Mouse (Mus musculus): ENCODE results near the gene Accs. TPM values are rescaled to one million over a fixed set of nuclear protein-coding genes. Genes with fewer than 3 reads are reported as not detected.

Accs gene
- polyA plus RNA-seq, 1 experiment from 2014 or later = 7.2 TPM

GRCm38 (mm10) chr2:93838931-93839330, 10.8 kb downstream of the Accs start:
- H3K9ac ChIP-seq (ENCODE audit: low read length) = no peak overlapping the region
- H3K4me2 ChIP-seq (ENCODE audit: low read depth, low read length) = no peak overlapping the region
- H3K36me3 ChIP-seq (ENCODE audit: control insufficient read depth, insufficient read depth, low read length) = peaks cover 16% of the 10 kb centered on the region
- no peak for ATAC-seq (ENCODE audit: insufficient read depth, low FRiP score)
- 88% methylated on average over 4 of the region's 4 CpGs for WGBS
- no peak overlapping the region for H3K27ac ChIP-seq (ENCODE audit: low read length)
- no peak overlapping the region for H3K4me3 ChIP-seq (replicated peaks; ENCODE audit: low read length)
- H3K27me3 ChIP-seq (ENCODE audit: control insufficient read depth, insufficient read depth, low read length) = no peaks in the 10 kb centered on the region
- H3K4me1 ChIP-seq (ENCODE audit: control insufficient read depth, insufficient read depth, low read length) = no peaks in the 10 kb centered on the region
- no peaks in the 10 kb centered on the region for H3K9me3 ChIP-seq (replicated peaks; ENCODE audit: control insufficient read depth, low read length)

DNA sequence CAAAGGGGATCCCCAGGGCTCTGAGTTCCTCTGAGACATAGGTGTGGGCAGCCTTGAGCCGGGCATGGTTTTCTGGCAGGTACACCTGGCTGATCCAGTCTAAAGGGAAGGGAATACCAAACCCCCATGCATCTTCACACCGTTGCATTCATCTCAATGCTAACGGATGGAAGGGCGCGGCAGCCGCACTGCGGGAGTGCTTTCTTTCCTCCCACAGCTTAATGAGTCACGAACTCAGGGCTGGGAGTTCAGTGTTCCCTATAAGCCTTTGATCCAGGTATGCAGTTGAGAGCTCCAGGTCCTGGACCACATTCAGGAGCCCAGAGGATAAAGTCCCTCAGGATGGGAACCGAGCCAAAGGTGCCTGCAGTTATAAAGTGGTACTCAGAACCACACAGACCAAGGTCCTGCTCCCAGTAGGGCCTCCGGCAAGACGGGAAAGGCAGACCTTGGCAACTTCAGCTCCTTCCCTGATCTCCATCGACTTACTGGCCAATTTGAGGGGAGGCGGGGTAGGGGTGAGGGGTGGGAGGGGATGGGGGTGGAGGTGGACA, 13.4 kb downstream of the Accs start:
- no peak overlapping the region for H3K9ac ChIP-seq (ENCODE audit: low read length)
- no peak overlapping the region for H3K27ac ChIP-seq (ENCODE audit: low read length)
- H3K4me1 ChIP-seq (ENCODE audit: control insufficient read depth, insufficient read depth, low read length) = no peaks in the 10 kb centered on the region
- no peak for ATAC-seq (ENCODE audit: insufficient read depth, low FRiP score)
- WGBS = 68% methylated on average over 13 of the region's 13 CpGs
- no peaks in the 10 kb centered on the region for H3K27me3 ChIP-seq (ENCODE audit: control insufficient read depth, insufficient read depth, low read length)
- H3K4me3 ChIP-seq (replicated peaks; ENCODE audit: low read length) = no peak overlapping the region
- no peaks in the 10 kb centered on the region for H3K9me3 ChIP-seq (replicated peaks; ENCODE audit: control insufficient read depth, low read length)
- no peak overlapping the region for H3K4me2 ChIP-seq (ENCODE audit: low read depth, low read length)
- H3K36me3 ChIP-seq (ENCODE audit: control insufficient read depth, insufficient read depth, low read length) = peaks cover 9% of the 10 kb centered on the region; the same call in 1 of the 2 replicates

- Histone ChIP-seq H3K9ac (ENCODE audit: low read length) (no peak overlapping the region), H3K4me1 (ENCODE audit: control insufficient read depth, insufficient read depth, low read length) (no peaks in the 10 kb centered on the region)
- WGBS = 73% methylated on average over 11 of the region's 11 CpGs
These were observed 14.1 kb downstream of the Accs start for GRCm38 (mm10) chr2:93835596-93835995.

DNA sequence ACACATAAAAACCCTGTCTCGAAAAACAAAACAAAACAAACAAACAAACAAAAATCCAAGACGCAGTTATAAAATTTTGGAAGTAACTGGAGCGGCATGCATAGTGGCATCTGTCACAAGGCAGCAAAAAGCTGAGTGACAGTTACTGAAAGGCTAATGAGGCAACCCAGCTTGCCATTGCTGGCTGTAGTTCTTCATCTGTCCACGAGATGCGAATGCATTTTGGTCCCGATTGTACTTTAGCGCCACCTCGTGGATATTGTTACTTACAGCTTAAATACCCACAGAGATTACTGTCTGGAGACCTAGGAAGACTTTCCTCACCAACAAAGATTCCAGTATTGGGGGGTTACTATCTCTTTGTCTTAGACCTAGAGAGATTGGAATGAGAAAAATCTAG, 26.2 kb downstream of the Accs start:
- Histone ChIP-seq H3K4me3 (replicated peaks; ENCODE audit: low read length) (no peak overlapping the region), H3K9me3 (replicated peaks; ENCODE audit: control insufficient read depth, low read length) (no peaks in the 10 kb centered on the region), H3K4me2 (ENCODE audit: low read depth, low read length) (no peak overlapping the region), H3K4me1 (ENCODE audit: control insufficient read depth, insufficient read depth, low read length) (peaks cover 9% of the 10 kb centered on the region), H3K27ac (ENCODE audit: low read length) (no peak overlapping the region), H3K9ac (ENCODE audit: low read length) (no peak overlapping the region), H3K36me3 (ENCODE audit: control insufficient read depth, insufficient read depth, low read length) (no peaks in the 10 kb centered on the region), H3K27me3 (ENCODE audit: control insufficient read depth, insufficient read depth, low read length) (no peaks in the 10 kb centered on the region)
- 17% methylated on average over 8 of the region's 8 CpGs for WGBS
- no peak for ATAC-seq (ENCODE audit: insufficient read depth, low FRiP score)

More at GRCm38 (mm10) chr2:93835596-93835995, 14.1 kb downstream of the Accs start:
- no peak for ATAC-seq (ENCODE audit: insufficient read depth, low FRiP score)
- no peaks in the 10 kb centered on the region for H3K9me3 ChIP-seq (replicated peaks; ENCODE audit: control insufficient read depth, low read length)
- peaks cover 6% of the 10 kb centered on the region; the same call in 1 of the 2 replicates for H3K36me3 ChIP-seq (ENCODE audit: control insufficient read depth, insufficient read depth, low read length)
- no peak overlapping the region for H3K4me3 ChIP-seq (replicated peaks; ENCODE audit: low read length)
- no peak overlapping the region for H3K27ac ChIP-seq (ENCODE audit: low read length)
- H3K27me3 ChIP-seq (ENCODE audit: control insufficient read depth, insufficient read depth, low read length) = no peaks in the 10 kb centered on the region
- H3K4me2 ChIP-seq (ENCODE audit: low read depth, low read length) = no peak overlapping the region

DNA sequence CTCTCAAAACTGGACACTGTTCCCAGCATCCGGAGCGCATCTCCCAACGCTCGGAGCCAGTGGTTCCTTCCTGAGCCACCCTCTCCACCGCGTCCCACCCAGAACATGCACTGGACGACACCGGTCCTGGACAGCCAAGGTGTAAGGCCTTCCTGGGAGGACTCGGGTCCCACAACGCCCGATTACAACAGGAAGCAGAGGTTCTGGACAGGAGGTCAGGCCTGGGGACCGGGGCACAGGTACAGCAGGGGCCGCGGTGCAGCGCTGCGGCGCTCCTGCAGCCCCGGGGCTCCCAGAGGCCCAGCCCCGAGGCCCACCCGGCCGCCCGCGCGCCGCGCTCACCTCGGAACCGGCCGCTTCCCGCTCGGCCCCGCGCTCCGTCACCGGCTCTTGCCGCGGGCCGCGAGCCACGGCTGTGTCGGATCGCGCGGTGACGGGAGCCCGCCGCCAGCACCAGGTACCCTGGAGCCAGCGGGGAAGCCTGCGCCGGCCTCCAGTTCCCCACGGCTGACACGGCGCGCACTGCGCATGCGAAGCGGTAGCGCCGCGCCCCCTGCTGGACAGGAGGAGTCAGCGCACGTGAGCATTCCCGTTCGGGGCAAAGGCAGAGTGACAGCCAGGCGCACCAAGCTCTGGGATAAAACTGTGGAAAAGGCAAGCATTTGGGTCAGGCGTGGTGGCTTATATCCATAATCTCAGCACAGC, 27.5 kb downstream of the Accs start, which contains the start of gene Ext2:
TSS of gene Ext2 (minus strand) at position 524 of the 705 bp plus-strand sequence.
- Histone ChIP-seq H3K4me2 (ENCODE audit: low read depth, low read length) (peak within 1 kb of the TSS; percentile 66), H3K27ac (ENCODE audit: low read length) (no peak within 1 kb of the TSS)

GRCm38 (mm10) chr2:93817791-93818190, 32.0 kb downstream of the Accs start:
- Histone ChIP-seq H3K4me3 (replicated peaks; ENCODE audit: low read length) (no peak overlapping the region), H3K27ac (ENCODE audit: low read length) (no peak overlapping the region), H3K4me2 (ENCODE audit: low read depth, low read length) (no peak overlapping the region), H3K36me3 (ENCODE audit: control insufficient read depth, insufficient read depth, low read length) (0 out of 2 replicates have a peak, but pooled peaks cover 4% of the 10 kb centered on the region), H3K4me1 (ENCODE audit: control insufficient read depth, insufficient read depth, low read length) (peaks cover 9% of the 10 kb centered on the region), H3K9me3 (replicated peaks; ENCODE audit: control insufficient read depth, low read length) (no peaks in the 10 kb centered on the region), H3K27me3 (ENCODE audit: control insufficient read depth, insufficient read depth, low read length) (no peaks in the 10 kb centered on the region), H3K9ac (ENCODE audit: low read length) (no peak overlapping the region)
- no peak for ATAC-seq (ENCODE audit: insufficient read depth, low FRiP score)
- 87% methylated on average over 5 of the region's 5 CpGs for WGBS

More for the DNA sequence above, 27.5 kb downstream of the Accs start, which contains the start of gene Ext2:
- Histone ChIP-seq H3K4me3 (replicated peaks; ENCODE audit: low read length) (peak within 1 kb of the TSS; percentile 91), H3K36me3 (ENCODE audit: control insufficient read depth, insufficient read depth, low read length) (no peaks in the 10 kb centered on the region), H3K9ac (ENCODE audit: low read length) (peak within 1 kb of the TSS; percentile 98), H3K27me3 (ENCODE audit: control insufficient read depth, insufficient read depth, low read length) (no peaks in the 10 kb centered on the region), H3K4me1 (ENCODE audit: control insufficient read depth, insufficient read depth, low read length) (peaks cover 9% of the 10 kb centered on the region), H3K9me3 (replicated peaks; ENCODE audit: control insufficient read depth, low read length) (no peaks in the 10 kb centered on the region)
- ATAC-seq (ENCODE audit: insufficient read depth, low FRiP score) = peak; percentile 93
- WGBS = under 1% methylated on average over 61 of the region's 66 CpGs

DNA sequence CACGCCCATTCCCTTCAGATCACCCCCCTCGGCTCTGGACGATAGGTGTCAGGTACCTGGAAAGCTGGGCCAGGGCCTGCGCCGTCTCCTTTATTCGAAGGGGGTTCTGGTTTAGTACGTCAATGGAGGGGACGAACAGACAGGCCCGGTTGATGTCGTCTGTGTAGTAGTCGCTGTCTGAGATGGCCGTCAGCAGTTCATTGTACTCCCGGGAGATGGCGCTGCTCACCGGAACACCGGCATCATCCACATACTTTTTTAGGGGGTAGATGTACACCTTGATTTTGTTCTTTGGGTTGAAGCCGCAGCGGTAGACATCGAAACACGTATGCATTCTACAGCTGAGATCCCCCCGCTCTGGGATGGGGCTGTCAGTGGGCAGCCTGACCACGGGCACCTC, 36.4 kb downstream of the Accs start:
- WGBS = 91% methylated on average over 22 of the region's 22 CpGs
- Histone ChIP-seq H3K9ac (ENCODE audit: low read length) (no peak overlapping the region), H3K4me2 (ENCODE audit: low read depth, low read length) (no peak overlapping the region), H3K36me3 (ENCODE audit: control insufficient read depth, insufficient read depth, low read length) (0 out of 2 replicates have a peak, but pooled peaks cover 7% of the 10 kb centered on the region), H3K4me3 (replicated peaks; ENCODE audit: low read length) (no peak overlapping the region), H3K27me3 (ENCODE audit: control insufficient read depth, insufficient read depth, low read length) (no peaks in the 10 kb centered on the region), H3K27ac (ENCODE audit: low read length) (no peak overlapping the region), H3K9me3 (replicated peaks; ENCODE audit: control insufficient read depth, low read length) (no peaks in the 10 kb centered on the region), H3K4me1 (ENCODE audit: control insufficient read depth, insufficient read depth, low read length) (no peaks in the 10 kb centered on the region)
- ATAC-seq (ENCODE audit: insufficient read depth, low FRiP score) = no peak

DNA sequence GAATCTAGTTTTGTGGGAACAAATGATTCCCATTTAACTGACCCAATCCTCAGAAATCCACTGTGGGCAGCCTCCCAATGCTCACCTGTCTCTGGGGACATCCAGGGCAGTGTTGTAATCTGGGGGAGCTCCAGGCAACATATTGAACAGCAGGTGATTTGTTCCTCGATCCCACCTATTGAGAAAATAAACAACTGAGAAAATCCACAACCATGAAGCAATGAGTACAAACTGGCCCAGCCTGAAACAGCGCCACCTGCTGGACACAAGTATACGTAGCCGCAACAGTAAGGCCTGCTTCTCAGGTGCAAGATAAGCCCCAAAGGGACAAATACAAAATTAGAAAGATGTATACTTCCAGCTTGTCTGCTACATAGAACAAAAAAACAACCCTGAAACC, 37.9 kb downstream of the Accs start:
- no peak overlapping the region for H3K27ac ChIP-seq (ENCODE audit: low read length)
- no peaks in the 10 kb centered on the region for H3K27me3 ChIP-seq (ENCODE audit: control insufficient read depth, insufficient read depth, low read length)
- 38% methylated on average over 4 of the region's 4 CpGs for WGBS
- H3K9me3 ChIP-seq (replicated peaks; ENCODE audit: control insufficient read depth, low read length) = no peaks in the 10 kb centered on the region
- no peak overlapping the region for H3K9ac ChIP-seq (ENCODE audit: low read length)
- H3K36me3 ChIP-seq (ENCODE audit: control insufficient read depth, insufficient read depth, low read length) = 0 out of 2 replicates have a peak, but pooled peaks cover 7% of the 10 kb centered on the region
- no peaks in the 10 kb centered on the region for H3K4me1 ChIP-seq (ENCODE audit: control insufficient read depth, insufficient read depth, low read length)
- no peak for ATAC-seq (ENCODE audit: insufficient read depth, low FRiP score)
- H3K4me2 ChIP-seq (ENCODE audit: low read depth, low read length) = no peak overlapping the region
- no peak overlapping the region for H3K4me3 ChIP-seq (replicated peaks; ENCODE audit: low read length)

- peaks cover 11% of the 10 kb centered on the region; the same call in 1 of the 2 replicates for H3K36me3 ChIP-seq (ENCODE audit: control insufficient read depth, insufficient read depth, low read length)
- 9% methylated on average over 2 of the region's 2 CpGs for whole genome bisulfite sequencing
- no peak for ATAC-seq (ENCODE audit: insufficient read depth, low FRiP score)
- H3K4me2 ChIP-seq (ENCODE audit: low read depth, low read length) = no peak overlapping the region
- H3K9me3 ChIP-seq (replicated peaks; ENCODE audit: control insufficient read depth, low read length) = no peaks in the 10 kb centered on the region
- no peaks in the 10 kb centered on the region for H3K27me3 ChIP-seq (ENCODE audit: control insufficient read depth, insufficient read depth, low read length)
- H3K9ac ChIP-seq (ENCODE audit: low read length) = no peak overlapping the region
- no peaks in the 10 kb centered on the region for H3K4me1 ChIP-seq (ENCODE audit: control insufficient read depth, insufficient read depth, low read length)
- H3K27ac ChIP-seq (ENCODE audit: low read length) = no peak overlapping the region
- H3K4me3 ChIP-seq (replicated peaks; ENCODE audit: low read length) = no peak overlapping the region
These were observed 39.8 kb downstream of the Accs start for GRCm38 (mm10) chr2:93809931-93810330.

Data from stomach, embryonic 16.5 days (tissue).